Mouse (Mus musculus) adipocyte (in vitro differentiated cells): ENCODE results near the gene Ctcf.

Experiments used
- DNase-seq: peaks from one replicate; pipeline ENCODE4 v3.0.0-alpha.2; 2016; ENCODE audit warnings: low spot score

Gene Ctcf

DNA sequence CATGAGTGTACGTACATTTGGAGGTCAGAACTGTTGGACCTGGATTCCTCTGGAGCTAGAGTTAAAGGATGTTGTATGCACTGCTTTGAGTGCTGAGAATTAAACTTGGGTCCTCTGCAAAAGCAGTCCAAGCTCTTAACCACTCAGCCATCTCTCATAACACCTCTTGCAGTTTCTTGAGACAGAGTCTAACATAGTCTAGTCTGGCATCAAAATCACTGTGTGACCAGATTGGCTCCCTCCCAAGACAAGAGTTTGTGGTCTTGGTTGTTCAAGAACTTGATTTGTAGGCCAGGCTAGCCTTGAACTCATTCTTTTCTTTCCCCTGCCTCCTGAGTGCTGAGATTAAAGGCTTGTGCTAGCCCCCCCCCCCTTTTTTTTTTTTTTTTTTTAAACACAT, 12.6 kb downstream of the Ctcf start:
- DNase-seq, result no peak

DNA sequence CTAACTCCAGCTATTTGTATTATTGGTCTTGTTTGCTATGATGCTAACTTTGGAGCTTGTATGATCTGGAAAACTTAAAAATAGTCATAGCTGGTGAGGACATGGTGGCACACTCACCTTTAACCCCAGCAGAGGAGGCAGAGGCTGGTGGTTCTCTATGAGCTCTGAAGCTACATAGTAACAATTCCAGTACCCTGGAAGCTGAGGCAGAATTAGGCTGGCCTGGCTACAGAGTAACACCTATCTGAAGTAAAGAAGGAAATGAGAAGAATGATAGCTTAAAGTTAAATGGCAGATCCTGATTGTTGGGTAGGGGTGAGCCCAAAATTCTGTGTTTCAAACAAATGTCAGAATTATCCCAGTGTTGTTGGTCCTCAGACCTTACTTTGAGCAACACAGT, 21.3 kb downstream of the Ctcf start:
- DNase-seq, result no peak

DNA sequence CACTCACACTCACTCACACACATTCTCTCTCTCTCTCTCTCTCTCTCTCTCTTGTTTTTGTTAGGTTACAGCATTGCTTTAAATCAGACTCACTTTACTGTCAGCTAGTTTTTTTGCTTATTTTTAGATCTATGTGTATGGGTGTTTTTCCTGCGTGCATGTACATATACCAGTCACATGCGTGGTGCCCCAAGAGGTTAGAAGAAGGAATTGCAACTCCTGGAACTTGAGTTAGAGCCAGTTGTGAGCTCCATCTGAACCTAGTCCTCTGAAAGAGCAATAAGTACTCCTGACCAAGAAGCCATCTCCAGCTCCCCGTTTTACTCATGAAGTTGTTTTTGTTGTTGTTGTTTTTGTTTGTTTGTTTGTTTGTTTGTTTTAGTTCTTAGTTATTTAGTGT, 24.8 kb downstream of the Ctcf start:
- peak; percentile 51 for DNase-seq

GRCm38 (mm10) chr8:105677891-105678290, 41.5 kb downstream of the Ctcf start:
- DNase-seq, result peak; percentile 42

GRCm38 (mm10) chr8:105685325-105685724, 49.0 kb downstream of the Ctcf start:
- no peak for DNase-seq

GRCm38 (mm10) chr8:105685796-105686308, 49.5 kb downstream of the Ctcf start, which contains the start of gene Carmil2:
TSS of gene Carmil2 (plus strand) at chr8:105686274.
- DNase-seq, result peak; percentile 18

GRCm38 (mm10) chr8:105686551-105686950, 50.2 kb downstream of the Ctcf start:
- no peak for DNase-seq

GRCm38 (mm10) chr8:105687512-105687911, 51.1 kb downstream of the Ctcf start:
- DNase-seq, result no peak

DNA sequence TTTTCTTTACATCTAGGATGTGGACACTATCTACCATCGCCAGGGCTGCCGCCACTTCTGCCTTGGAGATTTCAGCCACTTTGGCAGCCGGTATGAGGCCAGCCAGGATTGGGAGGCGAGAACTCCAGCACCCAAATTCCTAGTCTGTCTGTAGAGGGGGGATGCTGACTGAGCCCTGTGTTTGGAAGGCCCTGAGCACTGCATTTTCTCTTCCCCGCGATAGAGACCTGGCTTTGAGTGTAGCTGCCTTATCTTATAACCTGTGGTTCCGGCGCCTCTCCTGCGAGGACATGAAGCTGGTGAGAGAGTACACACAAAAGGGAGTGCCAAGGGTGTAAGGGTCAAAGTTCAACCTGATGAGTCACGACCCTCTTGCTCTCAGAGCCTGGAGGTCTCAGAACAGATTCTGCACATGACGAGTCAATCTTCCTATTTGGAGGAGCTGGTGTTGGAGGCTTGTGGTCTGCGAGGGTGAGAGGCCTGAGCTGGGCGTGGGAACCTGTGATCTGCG, 51.9 kb downstream of the Ctcf start:
- DNase-seq, result no peak

DNA sequence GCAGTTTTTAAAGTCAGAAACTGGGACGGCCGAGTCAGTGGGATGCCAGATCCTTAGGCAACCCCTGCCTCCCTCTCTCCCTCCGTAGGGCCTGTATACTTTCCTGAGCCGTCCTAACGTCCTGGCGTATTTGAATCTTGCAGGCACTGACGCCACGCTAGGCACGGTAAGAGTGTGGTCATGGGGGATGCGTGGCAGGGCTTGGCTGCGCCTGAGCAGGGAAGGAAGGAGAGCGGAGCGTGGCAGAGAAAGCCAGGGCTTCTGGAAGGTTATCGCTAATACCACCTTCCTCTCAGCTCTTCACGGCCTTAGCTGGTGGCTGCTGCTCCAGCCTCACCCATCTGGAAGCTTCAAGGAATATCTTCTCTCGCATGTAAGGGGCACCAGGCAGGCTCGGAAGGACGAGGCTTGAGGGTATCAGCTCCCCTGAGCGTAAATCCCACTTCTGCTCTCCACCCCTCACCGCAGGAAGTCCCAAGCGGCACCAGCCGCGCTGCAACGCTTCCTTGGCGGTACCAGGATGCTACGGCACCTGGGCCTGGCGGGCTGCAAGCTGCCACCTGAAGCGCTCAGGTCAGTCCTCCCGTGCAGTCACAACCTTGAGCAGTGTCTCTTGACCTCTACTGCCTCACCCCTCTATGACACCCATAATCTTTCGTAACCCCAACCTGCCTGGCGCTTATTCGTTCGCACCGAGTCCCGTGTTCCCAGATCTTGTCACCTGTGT, 53.1 kb downstream of the Ctcf start:
- no peak for DNase-seq

DNA sequence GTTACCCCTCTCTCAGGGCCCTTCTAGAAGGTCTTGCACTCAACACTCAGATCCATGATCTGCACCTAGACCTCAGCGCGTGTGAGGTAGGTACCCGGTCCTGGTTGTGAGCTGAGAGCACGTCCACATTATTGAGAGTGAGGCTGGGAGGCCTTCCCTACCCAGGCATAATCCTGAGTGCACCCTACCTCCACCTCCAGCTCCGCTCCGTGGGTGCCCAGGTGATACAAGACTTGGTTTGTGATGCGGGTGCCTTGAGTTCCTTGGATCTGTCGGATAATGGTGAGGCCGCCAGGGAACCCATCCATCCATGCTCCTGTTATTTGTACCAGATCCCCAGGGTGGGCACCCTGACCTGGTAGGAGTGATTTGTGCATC, 53.6 kb downstream of the Ctcf start:
- DNase-seq, result no peak

- no peak for DNase-seq
Observed at GRCm38 (mm10) chr8:105690978-105691377, 54.6 kb downstream of the Ctcf start.

DNA sequence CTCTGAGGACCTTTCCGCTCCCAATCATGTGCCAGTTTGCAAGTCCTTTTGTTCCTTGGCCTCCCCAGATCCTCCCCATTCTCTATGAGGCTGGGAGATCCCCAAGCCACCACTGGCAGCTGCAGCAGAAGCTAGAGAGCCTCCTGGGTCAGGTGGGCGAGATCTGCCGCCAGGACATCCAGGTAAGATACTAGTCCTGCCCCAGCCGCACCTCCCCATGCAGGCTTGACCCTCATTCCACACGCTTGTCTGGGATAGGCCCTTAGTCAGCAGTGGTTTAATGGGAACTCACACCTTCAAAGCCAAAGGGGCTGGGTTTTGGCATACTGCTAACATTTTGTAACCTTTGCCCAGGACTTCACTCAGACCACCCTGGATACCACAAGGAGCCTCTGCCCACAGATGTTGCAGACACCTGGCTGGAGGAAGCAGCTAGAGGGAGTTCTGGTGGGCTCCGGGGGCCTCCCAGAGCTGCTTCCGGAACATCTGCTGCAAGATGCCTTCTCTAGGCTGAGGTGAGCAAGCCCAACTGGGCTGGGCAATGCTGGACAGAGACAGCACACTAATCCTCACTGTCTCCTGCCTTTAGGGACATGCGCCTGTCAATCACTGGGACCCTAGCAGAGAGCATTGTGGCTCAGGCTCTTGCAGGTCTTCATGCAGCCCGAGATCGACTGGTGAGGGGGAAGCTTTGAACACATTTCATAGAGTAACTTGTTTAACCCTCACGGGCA, 56.2 kb downstream of the Ctcf start:
- DNase-seq, result no peak

DNA sequence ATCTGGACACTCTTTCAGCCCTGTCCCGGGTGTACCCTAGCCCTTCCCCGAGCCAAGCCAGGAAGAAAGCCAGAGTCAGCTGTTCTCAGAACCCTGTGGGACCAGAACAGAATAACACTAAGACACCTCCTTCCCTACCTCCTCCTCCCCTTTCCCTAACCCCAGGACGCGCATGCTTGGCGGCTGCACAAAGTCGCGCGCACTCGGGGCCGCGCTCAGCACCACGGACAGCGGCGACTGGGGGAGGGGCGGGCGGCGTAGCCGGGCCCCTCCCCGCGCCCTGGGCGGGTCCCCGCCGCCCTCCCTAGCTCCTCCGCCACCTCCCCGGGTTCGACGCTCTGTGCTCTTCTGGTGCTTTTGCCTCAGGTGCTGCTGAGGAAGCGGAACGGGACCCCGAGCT, 57.3 kb downstream of the Ctcf start:
- peak; percentile 16 for DNase-seq

DNA sequence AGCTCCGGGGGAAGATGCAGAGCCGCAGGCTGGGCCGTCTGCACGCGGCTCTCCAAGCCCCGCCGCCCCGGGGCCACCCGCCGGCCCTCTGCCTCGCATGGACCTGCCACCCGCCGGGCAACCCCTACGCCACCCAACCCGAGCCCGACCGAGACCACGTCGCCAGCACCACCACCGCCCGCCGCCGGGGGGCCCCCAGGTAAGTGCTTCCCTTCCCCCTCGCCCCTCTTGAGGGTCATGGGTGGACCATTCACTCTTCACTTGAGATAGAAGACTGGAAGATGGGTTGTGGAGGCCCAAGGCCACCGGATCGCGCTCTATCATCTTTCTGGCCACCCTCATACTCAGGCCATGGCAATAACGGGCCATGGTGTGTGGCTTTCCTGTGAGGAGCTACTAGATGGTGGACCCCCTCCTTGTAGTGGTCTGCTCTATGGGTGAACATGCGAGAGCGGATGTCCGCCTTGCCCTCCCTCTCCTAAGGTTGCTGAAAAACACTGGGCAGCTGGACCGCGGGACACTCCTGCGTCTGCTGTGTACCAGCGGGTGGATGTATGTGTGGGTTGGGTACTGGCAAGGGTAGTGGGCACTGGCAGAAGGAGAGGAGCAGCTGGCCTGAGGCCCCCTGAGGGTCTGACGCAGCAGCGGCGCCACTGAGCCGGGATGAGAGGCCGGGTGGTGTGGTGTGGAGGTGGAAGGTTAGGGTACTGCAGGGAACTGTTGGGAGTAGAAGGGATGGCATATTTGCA, 57.9 kb downstream of the Ctcf start:
- no peak for DNase-seq

DNA sequence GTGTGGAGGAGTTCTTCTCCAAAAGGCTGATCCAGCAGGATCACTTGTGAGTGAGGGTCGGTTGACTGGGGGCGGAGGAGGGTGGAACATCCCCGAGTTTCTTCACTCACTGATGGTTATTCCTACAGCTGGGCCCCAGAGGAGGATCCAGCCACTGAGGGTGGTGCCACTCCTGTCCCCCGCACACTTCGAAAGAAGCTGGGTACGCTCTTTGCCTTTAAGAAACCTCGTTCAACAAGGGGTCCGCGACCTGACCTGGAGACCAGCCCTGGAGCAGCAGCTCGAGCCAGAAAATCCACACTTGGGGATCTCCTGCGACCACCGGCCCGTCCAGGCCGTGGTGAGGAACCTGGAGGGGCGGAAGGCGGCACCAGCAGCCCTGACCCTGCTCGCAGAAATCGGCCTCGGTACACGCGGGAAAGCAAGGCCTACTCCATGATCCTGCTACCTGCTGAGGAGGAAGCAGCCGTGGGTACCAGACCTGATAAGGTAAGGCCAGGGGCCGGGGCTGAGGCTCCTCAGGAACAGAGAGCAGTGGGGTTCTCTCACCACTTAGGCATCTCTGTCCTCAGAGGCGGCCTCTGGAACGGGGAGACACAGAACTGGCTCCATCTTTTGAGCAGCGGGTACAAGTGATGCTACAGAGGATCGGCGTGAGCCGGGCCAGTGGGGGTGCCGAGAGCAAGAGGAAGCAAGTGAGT, 58.9 kb downstream of the Ctcf start:
- no peak for DNase-seq

GRCm38 (mm10) chr8:105697196-105697780, 60.9 kb downstream of the Ctcf start:
- no peak for DNase-seq

GRCm38 (mm10) chr8:105698734-105699133, 62.4 kb downstream of the Ctcf start:
- no peak for DNase-seq

- no peak for DNase-seq
Observed at GRCm38 (mm10) chr8:105699488-105700215, 63.3 kb downstream of the Ctcf start.

DNA sequence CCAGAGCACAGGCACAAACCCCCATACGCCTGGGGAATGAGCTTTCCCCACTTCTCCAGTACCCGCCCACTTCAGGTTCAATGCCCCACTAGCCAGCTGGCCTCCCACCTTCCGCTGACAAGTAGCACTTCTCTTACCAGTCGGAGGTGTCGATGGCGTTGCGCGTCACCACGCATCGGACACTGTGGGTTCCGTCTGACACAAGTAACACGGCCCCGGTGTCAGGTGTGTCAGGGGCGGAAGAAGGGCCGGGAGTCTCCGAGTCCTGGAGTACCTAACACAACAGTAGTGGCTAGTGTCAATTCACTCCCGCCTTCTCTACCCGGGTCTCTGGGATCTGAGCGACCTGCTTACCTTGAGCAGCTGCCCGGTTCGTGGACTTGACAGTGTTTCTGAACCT, 64.2 kb downstream of the Ctcf start:
- DNase-seq, result no peak
